Mouse (Mus musculus) gastrocnemius, adult 8-10 months (tissue): ENCODE data around the gene Kif6. TPM values are rescaled to one million over a fixed set of nuclear protein-coding genes. Genes with fewer than 3 reads are reported as not detected.

Experiments
- DNase-seq, 2 experiments: peaks; one replicate each; pipeline ENCODE4 v3.0.0; 2022; ENCODE audit warnings: low spot score in 2 of 2
- total RNA-seq, 4 experiments: library from RNA; stranded (reverse); gene quantifications; 2 replicates each; pipeline ENCODE4 v1.2.4; 2022

Gene Kif6
- total RNA-seq, 4 experiments from 2014 or later: 0.11 TPM; not detected in 3

DNA sequence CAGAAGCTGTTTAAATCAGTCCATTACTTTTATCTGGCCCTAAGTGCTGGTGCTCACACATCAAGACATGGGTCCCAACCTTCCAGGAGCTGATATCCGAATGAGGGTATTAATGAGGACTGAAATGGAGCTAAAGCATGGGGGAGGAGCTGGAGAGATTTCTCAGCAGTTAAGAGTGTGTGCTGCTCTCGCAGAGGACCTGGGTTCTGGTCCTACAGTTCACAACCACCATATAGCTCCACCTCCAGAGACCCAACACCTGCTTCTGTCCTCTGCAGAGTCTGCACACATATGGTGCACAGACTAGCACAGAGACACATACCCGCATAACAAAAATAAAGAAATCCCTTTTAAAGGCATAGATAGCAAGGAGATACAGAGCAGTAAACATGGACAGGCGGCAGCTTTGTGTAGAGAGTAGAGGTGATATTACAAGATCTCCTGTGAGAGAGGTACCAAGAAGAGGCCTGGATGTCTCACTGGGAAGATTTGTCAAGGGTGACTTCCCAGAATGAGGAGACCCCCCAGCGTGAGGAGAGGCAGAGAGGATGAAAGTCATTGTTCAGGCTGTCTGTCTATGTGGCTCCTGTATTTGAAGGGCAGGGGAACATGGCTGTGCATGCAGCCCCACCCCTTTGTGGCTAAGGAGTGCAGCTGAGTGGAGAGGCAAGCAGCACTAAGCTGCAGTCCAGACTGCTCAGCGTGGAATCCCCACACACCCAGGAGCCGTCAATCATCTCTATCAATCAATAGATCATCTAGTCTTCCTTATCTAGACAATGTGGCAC, 173.4 kb downstream of the Kif6 start:
- no peak for DNase-seq

DNA sequence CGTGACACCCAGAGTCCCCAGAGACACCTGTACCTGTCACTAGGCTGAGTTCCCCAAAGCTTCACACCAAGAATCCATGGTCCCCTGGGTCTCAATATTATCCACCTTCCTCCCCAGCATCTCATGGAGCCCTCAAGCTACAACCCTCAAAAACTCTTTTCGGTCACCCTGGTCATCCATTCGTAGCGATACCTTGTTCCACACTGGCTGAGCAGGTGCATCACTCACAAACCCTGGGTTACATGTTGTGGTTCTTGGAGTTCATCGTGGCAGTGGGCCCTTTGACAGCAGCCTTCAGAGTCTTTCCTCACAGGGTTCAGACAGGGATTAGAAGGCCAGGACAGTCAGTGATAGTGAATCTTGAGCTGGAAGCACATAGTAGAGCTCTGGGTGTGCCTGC, 176.6 kb downstream of the Kif6 start:
- no peak for DNase-seq

DNA sequence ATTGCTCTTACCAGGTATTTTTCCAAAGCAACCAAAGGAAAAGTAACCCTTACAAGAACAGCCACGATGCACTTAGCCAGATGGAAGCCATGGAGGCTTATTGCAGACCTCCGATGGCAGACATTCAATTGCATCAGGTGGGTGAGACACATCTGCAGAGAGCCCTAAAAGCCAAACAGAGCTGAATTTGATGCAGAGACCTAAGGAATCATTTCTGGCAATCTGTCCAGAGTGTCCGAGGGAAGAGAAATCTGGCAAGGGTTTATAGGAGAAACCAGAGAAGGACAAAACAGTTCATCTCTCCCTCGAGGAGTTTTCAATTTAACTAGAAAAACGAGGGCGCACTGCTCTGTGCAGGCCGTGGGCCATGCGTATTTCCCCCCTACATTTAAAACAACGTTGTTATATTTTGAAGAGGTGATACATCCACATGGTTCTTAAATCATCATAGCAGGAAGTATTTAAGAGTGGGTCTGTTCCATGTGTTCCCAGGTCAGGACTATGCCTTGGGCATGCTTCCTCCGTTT, 177.3 kb downstream of the Kif6 start:
- no peak for DNase-seq

DNA sequence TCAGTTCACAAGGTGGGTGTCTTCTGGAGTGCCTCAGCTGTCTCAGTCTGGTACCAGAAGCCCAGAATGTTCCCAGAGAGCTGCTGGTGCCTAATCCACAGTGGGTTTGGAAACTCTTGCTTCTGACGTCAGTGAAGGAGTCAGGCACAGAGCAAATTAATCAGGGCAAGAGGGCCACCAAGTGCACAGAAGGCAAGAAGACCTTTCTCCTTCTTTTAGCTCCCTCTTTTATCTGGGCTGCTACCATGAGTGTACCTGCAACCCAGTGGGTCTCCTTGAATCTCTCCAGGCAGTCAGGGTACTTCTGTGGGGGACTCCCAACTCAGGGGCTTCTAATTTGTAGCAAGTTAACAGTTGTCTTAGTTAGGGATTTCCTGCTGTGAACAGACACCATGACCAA, 178.0 kb downstream of the Kif6 start:
- no peak for DNase-seq

DNA sequence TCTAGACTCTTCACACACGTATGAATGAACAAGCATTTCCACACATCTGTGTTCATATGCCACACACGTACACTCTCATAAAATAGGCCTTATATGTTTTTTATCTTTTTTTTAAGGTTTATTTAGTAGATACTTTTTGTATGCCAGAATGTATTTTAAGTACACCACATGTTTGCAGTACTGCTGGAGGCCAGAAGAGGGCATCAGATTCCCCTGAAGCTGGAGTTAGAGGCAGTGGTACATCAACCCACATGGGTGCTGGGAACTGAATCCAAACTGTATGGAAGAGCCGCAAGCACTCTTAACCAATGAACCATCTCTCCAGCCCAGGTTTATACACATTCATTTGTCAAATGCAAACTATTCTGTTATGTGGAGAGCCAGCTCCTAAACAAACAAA, 179.0 kb downstream of the Kif6 start:
- no peak for DNase-seq

DNA sequence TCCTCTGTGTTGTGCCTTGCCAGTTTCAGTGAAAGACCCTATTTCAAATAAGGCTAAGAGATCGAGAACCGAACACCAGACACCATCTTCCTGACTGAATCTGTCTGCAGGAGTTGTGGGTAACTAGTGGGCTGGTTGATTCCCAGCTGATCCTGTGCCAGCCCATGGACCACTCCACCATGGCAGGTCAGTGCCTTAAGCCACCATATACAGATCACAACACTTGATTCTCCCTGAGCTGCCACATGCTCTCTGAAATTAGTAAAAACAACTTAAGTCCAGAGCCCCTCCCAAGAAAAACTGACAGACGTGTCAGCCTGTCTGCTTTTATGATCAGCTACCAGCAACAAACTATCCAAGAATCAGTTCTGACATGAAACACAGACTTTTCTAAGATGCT, 180.3 kb downstream of the Kif6 start:
- DNase-seq: no peak

DNA sequence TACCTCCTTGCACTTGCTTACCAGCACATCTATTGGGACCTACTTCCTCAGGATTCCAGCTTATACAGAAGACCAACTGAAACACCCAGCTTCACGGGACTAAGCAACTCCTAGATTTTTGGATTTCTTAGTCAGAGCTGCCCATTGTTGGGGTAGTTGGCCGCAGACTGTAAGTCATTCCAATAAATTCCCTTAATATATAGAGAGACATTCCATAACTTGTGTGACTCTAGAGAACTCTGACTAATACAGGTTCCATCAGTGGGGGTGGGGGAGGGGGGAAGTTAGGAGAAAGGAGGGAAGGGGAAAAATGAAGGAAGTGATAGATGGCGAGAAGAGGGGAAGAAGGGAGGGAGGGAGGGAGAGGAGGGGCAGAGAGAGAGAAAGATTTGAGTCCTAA, 181.2 kb downstream of the Kif6 start:
- no peak for DNase-seq

DNA sequence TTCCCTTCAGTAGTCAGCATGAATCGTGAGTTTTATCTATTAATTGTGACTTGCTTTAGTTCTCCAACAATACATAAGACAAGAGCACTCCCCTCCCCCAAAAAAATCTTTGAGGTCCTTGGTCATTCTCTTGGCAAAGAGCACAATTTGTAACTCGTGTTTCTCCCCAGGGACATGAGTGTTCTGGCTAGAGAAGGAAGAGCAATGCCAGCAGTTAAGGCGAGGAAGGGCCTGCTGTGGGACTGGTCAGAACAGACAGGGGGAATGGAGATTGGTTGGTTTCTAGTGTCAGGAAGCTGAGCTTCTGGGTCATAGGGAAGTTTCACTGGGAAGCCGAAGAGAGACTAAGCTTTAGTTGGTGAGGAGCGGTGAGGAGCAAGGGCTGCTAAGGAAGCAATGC, 184.2 kb downstream of the Kif6 start:
- DNase-seq: no peak

DNA sequence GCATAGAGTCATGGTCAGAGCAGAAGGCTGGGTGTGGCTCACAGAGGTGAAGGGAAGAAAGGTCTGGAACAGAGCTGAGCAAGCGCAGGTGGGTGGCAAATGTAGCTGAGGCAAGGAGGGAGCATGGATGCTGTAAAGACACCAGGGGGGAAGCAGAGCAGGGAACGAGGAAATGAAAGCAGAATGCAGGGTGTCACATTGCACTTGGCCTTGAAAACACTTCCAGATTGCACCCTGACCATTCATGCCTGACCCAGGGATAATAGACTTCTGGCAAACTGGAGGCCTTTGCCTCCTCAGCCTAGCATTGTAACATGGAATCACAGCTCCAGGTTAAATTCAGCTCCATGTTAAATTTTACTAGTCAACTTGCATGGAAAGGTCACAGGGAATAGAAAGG, 185.2 kb downstream of the Kif6 start:
- DNase-seq: no peak

DNA sequence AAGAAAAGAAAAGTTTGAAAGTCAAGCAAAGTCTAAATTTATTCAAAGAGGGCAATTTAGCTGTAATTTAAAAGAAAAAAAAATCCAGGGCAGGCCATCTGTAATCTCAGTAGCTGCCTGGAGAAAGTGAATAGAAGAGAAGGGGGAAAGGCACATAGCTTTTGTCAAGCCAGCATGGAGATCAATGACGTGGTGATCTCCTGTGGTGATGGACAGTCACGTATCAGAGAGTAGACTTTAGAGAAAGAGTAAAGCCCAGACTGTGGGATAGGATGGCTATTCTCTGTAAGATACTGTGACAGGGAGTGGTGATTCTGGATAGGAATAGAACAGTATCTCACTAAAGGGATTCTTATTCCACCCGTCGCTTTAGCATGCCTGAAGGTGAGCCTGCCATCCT, 192.5 kb downstream of the Kif6 start:
- DNase-seq: no peak

DNA sequence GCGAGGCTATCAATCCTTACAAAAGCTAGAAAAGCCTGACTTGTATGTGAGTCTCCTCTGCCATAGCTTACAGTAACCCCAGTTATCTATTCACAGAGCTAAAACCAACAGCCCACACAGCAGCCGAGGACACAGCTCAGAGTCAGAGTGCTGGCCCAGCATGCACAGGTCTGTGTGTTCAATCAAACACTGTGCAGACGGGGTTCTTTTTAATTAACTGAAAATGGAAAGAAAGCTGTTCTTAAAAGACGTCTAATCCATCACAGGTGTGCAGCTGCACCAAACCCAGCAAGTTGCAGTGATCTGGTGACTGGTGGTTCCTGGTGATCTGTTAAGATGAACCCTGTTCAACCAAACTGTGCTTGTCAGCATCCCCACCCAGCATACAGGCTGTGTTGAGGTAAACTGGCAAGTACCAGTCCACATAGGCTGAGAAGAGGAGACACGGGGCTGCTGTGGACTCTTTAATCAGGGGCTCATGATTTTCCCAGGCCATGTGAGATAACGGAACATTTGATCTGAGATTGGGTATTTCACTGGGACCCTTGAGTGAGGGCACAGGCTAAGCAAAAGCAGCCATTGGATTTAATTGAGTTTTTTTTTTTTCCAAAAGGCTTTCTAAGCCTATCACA, 193.9 kb downstream of the Kif6 start:
- DNase-seq: no peak

DNA sequence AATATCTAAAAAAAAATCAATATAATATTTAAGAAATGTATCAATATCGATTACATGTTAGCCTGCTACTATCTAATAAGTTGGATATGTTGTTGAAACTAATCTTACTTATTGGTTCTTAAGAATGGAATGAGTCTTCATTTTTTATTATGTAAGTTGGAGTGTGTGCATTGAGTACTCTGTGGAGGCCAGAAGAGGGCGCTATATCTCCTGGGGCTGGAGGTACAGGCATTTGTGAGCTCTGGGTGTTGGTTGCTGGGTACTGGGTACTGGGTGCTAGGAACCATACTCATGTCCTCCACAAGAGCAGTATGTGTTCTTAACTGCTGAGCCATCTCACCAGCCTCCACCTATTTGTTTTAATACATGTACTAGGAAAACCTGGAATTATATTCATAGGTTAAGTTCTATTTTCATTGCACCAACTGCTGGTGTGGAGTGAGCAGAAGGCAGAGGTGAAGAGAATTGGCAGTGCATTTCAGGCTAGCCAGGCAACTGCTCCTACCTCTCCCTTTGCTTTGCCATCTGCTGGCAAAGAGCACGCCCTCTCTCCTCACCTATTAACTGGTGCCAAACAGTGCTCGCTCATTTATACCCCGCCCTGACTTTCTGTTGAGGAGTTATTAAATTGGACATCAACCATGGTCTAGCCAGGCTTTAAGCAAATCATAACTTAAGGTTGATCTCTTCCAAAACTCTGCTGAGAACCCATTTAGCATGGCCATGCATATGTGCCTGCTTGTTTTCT, 199.1 kb downstream of the Kif6 start:
- no peak for DNase-seq

DNA sequence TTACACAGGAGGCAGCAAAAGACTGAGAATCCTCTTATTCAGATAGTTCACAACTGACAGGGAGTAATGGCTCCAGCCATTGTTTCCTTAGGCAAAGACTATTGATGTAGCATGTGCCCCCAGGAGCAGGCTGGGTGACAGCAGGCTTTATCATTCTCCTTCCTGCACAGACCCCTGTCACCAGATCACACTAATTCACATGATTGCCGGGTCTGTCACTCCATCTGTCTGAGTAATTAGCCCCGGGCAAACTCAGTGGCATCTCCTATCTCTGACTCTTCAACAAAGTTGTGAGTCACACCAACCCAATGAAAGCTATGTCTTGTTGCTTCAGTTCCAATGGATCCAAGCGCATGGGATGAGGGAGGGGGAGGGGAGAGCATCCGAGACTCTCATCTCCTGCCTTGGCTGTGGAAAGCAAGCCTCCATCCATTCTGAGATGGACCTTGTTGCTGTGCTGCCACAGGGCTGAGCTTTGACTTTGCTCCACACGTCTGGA, 201.2 kb downstream of the Kif6 start:
- no peak for DNase-seq

DNA sequence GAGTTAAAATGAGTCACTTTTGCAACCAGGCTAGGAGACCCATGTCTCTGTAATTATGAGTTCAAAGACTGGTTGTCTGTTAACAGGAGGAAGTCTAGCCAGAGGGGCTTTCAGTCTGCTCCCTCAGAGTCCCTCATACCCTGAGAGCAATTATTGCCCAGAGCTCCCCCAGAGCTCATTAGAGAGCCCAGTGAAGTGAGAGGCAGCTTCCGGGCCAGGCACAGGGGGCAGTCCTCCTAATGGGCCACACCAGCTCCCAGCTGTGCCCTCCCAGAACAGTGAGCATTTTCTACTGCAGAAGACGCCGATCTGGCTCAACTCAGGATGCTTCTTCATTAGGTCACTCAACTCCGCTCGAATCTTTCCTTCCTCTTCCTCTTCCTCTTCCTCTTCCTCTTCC, 201.8 kb downstream of the Kif6 start:
- DNase-seq: no peak

DNA sequence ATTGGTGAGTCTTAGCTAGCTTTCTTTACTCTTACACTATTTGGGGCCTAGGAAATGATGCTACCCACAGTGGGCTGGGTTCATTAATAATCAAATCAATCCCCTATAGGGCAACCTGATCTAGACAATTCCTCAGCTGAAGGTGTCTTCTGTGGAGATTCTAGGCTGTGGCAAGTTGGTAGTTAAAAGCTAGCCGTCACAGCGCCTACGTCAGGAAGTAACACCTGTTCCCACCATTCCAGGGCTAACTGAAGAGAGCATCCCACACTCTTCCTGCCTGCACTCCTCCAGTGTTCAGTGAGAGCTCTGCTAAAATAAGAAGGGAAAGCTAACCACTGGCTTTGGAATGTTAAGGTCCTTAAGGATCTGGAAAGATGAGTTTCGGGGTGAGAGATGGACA, 205.3 kb downstream of the Kif6 start:
- no peak for DNase-seq

DNA sequence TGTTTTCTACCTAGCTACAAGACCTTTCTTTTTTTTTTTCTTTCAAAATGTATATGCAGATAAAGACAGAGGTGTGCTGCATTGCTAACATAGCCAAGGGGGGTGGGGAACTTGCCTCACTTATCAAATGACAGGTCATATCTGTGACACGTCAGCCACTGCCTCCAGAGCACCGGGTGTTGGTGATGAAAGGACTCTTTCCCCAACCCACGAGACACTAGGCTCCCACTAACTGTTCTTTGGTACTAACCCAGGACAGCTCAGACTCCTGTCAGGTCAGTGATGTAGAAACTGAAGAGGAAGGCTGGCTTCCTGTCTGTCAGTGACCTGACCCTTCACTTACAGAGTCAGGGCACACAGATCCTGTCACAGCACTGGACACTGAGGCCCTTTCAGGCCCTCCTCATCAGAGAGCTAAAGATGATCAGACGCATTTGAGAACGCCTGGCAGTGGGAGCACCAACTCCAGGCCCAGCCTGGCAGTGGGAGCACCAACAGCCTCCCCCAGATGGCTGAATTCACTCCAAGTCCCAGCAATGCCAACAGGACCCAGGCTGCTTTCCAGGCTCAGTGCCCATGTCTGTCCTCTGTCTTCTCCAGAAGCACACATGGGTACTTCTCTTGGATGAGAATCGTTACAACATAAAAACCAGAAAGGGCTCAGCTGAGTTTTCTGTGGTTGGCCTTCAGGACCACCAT, 209.4 kb downstream of the Kif6 start:
- DNase-seq: no peak

DNA sequence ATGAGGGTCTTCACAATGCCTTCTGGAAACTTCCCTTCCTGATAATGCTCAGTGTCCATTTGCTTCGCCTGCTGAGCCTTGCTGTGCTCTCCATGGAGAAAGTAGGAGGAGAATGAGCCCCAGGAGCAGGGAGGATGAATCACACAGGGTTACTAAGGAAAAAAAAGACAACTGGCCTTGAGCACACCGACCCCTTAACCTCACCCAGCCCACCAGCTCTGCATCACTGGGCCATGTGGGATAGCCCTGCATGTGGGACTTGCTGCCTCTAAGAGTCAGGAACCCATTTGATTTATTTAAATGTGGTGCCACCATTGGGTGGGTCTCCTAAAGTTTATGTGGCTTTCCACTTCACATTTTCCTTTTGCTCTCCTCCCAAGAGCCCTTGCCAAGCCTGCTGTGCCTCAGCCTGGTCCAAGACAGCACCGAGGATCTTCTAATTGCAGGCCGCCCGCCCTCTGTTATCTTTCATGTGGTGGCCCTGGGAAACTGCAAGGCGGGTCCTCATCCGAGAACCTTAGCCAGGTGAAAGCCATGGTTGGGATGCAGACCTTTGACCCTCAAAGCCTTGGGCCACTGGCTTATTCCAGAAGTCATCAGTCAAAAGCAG, 210.0 kb downstream of the Kif6 start:
- DNase-seq: no peak

DNA sequence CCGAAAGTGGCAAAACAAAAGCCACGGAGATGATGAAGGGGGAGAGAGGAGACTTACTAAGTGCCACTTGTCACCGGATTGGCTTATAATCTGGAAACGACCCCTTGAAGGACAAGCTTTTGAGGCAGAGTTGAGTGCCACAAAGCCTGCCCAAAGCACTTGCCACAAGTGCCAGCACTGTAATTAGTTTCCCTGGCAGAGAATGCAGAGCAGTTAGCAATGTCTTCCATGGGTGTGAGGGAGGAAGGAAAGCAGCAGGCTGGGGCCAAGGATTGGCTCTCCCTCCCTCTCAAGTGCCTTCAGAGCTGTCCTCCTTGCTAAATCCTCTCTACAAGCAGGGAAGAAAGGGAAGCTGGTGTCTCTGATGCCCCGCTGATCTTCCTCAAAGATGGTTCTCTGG, 210.9 kb downstream of the Kif6 start:
- DNase-seq: no peak

DNA sequence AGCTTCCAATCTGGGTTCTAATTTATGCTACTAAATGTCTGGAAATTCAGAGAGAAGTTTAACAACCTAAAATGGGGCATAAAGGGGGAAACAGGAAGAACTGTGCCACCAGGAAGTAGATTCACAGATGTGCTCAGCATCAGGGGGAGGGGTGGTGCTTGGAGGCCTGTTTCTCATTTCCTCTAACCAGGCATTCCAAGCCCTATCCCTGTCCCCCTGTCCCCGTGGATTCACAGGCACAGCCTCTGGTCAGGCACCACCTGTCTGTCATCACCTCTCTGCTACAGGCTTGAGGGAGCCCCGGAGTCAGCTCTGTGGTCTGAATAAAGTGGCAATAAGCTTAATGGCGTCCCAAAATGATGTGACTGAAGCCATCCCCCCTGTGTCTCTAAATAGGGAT, 216.8 kb downstream of the Kif6 start:
- no peak for DNase-seq

DNA sequence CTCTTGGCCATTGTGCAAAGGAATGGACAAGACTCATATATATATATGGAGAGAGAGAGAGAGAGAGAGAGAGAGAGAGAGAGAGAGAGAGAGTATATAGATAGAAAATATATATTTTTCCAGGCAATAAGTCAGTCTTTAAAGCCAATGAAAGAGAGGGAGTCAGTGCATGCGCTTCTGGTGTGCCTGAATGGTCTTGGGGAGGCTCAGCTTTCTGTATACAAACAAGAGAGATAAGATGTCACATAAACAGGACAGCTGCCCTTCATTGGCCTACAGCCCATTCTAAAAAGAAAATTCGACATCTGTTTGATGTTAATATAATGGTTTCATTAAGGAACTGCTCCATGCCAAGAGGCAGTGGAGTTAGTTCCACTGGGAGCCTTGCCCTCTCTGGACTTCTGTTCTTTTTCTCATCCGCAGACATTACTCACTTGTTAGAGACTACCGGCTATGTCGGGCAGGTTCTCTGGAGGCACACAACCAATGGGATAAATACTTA, 219.2 kb downstream of the Kif6 start:
- DNase-seq: no peak

DNA sequence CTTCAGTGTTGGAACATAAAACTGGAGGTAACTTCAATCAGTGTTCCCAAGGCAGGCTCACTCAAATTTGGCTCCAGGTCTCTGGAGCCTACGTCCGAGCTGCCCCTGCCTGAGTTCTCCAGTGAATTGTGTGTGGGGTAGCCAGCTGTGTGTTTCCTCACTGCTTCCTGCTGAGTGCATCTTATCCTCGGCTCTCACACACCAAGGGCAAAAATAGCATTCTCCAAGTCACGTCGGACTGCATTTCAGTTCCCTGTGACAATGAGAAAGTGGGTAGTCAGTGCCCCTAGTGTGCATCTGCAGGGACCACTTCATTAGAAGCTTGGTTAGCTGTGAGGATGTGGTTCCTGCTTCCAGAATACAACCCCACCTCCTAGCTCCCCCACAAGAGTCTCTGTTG, 222.5 kb downstream of the Kif6 start:
- no peak for DNase-seq
